Mouse (Mus musculus) adrenal gland, postnatal 36 days (tissue): ENCODE results near the gene Arid1b. TPM values are rescaled to one million over a fixed set of nuclear protein-coding genes. Genes with fewer than 3 reads are reported as not detected.

ENCODE experiments used
- DNase-seq, 2 experiments: peaks; one replicate each; pipeline ENCODE4 v3.0.0; 2021; ENCODE audit warnings: mixed read lengths in 1 of 2
- total RNA-seq, 2 experiments: library from RNA; stranded (reverse); gene quantifications; 2 replicates each; pipeline ENCODE4 v1.2.3; 2021

The Arid1b gene
- total RNA-seq, 2 experiments from 2014 or later, result 58.6 to 65.2 TPM

DNA sequence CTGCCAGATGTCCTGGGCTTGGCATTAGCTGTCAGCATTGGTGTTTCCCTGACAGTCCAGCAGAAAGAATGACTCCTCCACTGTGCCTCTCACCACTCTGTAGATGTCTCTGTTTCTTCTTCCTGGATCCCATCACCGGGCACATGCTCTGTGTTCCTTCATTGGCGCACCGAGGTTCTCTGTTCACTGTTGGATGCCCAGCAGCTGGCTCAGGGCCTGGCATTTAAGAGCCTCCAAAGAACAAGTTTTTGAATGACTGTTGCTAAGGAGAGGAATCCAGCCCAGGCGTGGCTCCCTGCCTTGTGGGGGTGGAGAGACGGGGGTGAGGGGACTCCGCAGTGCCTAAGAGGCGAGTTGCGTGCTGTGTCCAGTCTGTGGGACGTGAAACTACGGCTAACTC is 290.7 kb downstream of the Arid1b start:
- no peak for DNase-seq

DNA sequence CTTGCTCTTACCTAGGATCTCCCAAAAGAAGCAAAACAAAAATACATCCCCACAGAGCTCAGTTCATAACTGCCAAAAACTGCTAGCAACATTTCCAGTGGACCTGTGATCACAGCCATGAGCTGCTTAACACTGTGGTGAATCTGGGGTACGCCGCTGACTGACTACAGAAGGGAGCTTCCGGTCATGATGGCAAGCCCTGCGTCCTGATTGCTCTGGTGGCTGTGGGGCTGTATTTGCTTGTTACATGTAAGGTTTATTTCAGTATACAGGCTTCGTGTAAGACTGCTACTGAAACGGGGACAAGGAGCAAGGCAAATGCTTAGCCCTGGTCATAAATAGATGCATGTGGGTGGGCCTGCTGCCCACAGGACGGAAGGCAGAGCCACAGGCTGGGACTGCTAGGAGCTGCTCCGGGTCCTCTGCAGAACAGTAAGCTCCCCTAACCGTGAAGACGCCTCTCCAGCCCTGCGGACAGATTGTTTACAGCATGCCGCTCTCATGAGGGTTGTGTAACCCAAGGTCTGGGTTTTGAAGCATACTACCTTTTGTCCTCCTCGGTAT is 291.8 kb downstream of the Arid1b start:
- no peak for DNase-seq

DNA sequence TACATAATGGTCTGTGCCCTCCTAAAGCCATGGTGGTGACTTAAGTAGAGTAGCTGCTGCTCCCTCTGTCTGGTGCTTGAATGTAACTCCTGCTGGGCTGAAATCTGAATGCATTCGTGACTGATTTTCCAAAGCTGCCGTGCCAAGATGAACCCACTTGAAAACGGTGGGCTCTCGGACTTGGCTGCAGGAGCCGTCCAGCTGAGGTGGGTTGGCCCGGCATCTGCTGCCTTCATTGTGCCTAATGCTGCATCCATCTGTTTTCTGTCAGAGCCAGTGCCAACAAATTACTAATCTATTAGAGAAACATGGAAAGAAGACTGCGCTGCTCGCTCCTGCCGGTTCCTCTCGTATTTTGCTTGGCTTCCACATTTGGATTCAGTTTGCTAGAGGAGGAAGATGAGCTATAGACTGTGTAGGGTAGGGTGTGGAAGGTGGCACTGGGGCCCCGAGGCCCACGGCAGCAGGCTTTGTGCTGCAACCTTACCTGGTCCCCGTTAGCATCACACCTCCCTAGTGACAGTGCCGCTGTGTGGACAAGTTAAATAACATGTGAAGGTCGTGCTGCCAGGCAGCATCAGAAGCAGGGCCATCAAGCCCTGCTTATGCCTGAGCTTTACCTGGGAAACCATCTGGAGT is 292.6 kb downstream of the Arid1b start:
- no peak for DNase-seq

DNA sequence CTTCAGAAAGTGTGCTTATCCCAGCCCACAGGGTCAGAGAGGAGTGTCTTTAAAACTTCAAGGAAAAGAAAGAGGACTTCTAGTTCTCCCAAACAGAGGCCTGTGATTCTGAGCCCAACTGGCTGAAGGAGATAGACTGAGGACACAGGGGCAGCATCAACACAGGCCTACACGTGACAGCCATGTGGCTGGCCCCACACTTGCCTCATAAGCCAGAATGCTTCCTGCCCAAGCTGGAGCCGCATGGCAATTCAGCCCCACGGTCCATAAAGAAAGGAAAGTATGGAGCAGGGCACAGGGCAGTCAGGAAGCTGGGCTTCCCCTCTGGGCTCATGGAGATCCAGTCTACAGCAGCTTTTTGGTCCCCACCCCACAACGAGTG is 293.1 kb downstream of the Arid1b start:
- DNase-seq, result no peak

DNA sequence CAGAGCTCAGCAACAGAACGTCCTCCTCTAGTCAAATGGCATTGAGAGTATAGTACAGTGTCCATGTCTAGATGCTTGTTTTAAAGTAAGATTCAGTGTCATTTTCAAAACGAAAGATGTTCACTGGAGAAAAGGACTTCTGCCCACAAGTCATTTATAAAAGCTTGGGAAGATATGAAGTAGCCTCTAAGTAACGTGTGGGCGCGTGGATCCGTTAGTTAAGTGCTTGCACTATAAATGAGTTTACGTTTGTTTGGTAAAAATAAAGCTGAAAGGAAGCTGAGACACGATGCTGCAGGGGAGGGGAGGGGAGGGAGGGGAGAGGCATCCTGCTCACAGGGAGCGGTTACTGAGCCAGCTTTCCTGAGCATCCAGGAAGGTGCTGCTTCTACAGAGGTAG is 293.5 kb downstream of the Arid1b start:
- DNase-seq, result no peak

DNA sequence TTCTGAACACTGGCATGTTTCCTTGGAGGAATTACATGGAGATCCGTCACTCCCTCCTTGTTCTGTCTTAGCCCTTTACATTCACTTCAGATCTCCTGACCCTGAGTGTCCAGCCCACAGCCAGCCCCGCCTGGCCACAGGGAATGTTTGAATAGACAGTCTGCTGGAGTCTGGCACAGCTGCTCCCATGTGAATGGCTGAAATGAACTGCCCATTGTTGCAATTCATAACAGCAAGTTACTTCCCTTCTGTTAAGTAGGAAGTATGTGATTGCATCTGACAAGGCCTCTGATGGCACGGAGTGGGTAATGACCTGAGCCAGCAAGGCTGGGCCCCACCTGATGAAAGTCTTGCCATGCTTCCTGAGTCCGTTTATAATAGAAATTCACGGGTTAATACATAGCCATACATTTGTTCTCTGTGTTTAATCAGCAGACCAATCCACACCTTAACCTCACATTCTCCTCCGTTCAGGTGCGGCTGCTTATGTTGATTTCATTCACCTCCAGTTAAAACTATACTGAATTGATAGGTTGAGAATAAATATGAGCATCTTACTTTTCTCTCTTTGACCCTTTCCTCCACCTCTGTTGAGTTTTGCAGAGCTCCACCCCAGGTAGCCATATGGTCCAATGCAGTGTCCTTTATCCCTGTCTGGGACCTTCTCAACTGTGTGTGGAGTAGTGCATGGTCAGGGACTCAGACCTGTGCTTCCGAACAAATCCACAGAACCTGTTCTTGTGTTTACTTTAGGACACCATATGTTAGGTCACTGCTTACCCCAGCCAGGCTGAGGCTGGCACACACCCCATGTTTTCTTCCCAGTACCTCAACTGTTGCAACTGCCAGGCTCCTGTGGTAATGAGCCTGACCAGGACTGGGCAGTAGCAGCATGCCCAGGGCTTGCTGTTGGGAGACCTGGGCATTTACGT is 299.8 kb downstream of the Arid1b start:
- no peak for DNase-seq

DNA sequence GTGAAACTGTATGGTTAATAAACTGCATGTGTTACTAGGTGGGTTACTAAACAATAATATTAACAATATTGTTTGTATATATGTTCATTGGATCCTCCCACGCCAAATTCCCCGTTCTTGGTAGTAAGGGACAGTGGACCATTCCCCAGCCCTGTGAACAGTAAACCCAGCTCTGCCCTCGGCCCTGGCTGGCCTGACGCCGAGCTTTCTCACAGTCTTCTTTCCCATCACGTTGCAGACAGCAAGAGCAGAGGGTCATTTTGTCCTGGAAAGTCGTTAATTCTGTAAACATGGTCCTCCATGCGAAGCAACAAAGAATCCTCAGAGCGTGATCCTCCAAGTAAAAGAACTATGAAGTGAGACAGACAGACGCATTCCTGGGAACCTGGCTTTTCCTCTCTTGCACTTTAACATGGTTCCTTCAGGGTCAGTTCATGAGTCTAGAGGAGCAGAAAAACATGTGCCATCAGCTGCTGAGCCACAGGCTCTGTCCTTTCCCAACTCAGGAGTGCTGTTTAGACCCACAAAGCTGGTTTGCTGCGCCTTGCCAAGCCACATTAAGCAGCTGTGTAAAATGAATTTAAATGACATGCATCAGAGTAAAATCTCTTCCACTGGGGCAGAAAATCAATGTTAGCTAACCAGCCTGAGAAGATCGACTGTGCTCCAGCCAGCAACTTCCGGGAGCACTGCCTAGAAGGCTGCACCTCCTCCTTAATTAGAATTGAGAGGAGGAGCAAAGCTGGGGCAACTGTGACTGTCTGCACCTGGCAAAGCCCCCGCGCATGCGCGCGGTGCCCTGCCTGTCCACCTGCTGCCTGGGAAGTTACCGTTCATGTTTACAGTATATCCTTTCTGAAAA is 301.2 kb downstream of the Arid1b start:
- peak; percentile 27 to 72 for DNase-seq

DNA sequence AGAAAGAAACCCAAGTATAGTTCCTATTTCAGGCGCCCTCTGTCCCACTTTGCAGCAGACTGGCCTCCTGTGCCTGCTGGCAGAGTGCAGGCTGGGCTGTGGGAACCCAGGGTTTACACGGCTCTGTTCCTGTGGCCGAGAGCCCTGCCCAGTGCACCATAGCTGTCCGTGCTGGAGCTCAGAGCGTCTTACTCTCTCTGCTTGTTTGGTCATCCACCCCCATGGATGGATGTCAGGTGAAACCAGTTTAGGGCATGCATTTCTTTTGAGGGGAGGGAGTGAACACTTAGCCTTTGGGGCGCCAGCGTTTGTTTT is 301.8 kb downstream of the Arid1b start:
- no peak for DNase-seq

DNA sequence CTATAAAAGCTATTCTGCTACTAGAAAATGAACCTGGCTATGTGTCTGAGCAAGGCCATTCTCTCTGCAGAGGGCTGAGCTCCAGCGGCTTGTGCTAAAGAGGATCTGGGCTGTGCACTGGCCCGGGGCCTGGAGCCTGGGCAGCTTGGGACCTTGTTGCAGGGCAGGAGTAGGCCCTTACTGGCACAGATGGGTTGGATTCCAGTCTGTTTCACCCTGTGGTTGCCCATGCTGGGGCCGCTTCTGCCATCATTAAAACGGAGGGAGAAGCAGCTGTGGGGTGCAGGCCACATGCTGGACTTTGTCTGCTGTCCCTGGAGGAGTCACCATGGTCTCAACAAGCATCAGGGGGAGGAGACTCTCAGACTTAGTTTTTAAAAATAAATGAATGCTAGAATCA is 303.4 kb downstream of the Arid1b start:
- no peak for DNase-seq

DNA sequence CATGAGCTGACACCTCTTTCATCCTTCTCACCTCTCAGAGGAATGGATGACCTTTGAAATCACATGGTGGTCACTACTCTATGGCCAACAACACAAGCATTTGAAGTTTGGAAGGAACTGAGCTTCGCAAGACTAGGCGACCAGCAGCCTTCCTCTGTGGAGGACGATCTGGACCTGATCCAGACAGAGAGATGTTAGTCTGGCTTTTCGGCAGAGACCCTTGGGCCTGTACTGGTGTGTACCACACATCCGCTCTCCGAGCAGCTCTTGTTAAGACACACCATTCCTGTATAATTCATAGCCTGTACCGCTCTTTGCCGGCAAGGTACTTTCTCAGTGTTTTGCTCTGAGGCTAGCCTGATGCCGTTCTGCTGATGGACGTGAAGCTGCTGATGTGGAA is 303.9 kb downstream of the Arid1b start:
- DNase-seq, result no peak

DNA sequence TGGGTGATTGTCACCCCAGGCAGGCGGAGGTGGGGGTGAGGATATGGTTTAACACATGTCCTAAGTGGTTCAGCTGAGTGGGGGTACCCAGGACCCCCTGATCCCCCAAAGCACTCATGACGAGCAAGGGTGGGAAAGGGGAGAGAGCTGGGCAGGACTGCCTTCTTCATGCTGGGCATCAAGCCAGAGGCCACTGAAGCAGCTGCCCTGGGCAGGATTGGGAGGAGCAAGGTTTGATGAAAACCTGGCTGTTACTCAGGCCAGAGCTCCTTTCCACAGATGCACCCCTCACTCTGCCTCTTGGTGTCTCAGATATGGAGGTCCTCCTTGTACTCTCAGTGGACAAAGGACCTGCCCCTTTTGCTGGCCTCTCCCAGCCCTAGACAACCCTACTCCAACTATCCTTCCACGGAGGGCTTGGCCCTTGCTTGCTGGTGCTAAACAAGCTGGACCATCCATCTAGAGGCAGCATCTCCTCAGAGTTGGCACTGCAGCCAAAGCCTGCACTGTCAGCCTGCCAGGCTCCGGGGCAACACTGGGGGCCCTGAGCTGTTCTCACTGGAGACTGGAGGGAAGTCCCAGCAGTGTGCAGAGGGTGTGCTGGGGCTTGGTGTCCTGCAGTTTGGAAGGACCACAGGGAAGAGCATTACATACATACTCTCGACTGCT is 304.9 kb downstream of the Arid1b start:
- peak; percentile 9 to 29 for DNase-seq

DNA sequence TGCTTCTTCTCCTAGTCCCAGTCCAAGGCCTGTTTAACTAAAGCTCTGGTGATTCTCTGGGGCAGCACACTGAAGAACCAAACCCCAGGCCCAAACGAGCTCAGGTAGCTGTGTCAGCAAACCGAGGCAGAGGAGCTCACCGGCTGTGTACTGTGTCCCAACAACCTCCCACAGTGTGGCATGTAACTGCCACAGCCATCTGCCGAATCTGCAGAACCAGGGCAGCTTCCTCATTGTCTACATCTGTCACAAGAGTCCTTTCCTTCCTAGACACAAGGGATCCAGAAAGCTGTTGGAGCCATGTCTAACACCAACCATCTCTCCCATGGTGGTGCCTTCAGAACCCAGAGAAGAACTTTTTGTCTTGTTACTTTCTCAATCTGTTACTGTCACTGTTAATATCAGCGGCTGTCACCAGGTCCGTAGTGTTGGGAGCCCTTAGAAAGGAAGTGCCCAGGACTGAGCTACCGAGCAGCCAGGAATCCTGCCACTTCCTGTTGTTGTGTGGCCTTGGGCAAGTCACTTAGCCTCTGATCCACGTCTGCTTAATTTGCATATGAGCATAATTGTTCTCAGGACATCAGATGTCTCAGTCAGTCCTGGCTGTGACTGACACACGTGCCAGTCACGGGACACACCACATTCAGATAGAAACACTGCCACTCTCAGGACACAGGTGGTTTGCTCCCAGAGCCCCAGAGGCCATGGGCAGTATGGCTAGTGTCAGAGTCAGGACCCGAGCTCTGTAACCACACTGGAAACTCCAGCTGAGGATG is 309.0 kb downstream of the Arid1b start:
- DNase-seq, result no peak

DNA sequence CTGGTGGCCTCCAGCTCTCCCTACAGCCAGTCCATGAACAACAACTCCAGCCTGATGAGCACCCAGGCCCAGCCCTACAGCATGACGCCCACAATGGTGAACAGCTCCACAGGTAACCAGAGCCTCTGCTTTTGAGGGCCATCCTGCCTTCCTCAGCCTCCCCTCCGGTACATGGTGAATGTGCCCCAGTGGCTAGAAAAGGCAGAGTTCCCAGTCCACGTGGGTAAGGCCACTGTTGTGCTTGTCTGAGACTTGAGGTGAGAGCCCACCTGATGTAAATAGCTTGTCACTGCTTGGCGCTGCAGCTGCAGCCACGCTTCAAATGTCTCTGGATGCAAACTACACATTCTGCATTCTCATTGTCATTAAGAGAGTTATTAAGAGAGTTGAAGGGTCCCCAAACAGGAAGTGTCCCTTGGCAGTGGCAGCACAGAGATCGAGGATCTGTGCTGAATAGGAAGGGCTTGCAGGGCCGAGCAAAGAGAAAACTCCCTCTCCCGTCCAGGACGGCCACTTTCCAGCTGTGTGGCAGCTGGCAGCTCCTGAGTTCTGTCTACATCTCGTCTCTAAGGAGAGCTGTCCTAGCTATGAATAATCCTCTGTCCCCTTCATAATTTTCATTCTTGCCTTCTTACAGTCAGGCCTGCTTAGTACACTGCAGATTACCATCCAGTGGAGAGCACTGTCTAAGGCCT is 311.8 kb downstream of the Arid1b start:
- DNase-seq, result no peak

DNA sequence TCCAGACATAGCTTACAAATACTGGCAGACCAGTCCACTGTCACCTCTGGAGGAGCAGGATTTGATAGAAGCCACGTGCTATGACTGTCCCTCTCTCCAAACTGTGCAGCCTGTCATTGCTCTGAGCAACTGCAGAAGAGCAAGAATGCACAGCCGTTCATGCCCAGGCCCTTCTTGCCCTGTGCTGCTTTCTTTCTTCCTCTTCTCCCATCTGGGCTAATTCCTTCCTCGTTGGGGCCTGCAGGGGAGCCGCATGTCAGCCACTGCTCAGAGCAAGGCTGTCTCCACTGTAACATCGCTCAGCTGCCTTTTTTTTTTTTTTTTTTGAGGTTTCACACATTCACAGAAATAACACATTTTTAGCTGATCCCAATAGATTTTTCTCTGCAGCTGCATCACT is 315.8 kb downstream of the Arid1b start:
- DNase-seq, result no peak

DNA sequence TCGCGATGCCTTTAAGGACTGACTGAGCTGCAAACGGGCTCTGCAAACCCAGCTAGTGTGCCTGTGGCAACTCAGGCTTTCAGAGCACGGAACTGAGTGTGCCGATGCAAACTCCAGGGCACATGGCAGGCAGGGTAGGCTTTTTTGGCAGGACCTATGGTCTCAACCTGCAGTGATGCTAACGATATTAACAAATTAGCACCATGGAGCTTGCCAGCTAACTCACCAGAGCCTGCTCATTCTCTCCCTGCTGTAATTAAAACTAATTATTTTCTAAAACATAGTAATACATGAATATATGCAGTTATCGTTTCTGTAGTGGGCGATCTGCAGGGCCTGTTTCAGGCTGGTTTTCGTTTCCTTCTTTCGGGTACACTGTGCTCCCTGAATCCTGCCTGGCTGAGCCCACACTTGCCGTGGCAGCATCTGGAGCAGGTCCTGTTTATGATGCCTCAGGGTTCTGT is 316.3 kb downstream of the Arid1b start:
- no peak for DNase-seq

DNA sequence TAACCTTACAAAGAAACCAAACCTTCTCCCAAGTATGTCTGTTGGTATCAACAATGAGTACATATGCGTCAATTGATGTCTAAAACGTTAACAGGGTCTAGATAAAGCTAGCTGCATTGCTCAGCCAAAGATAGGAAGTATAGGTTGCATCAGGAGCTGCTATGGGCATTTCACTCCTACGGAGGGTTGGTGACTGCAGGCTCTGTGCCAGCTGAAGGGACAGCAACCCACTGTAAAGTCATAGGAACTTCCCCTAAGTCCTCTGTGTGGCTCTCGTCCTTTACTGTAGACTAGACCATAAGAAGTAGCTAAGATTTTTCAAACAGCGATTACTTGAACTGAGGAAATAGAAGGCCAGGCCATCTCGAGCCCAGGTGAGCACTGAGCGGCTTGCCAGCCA is 316.9 kb downstream of the Arid1b start:
- DNase-seq, result no peak

DNA sequence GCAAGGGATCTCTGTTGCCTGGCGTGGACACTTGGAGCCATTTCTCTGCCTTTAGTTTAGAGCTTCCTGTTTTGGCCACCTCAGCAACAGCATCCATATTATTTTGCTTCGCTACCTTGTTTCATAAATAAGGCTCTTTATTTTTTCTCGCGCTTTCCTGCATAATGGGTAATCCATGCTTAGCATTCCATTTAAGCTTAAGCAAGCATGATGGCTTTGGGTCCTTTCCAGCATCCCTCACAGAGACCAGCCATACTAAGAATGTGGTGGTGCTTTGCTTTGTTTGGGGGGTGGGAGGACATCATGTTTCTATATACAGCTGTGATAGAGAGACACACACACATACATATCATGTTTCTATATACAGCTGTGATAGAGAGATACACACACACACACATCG is 318.2 kb downstream of the Arid1b start:
- DNase-seq, result no peak

DNA sequence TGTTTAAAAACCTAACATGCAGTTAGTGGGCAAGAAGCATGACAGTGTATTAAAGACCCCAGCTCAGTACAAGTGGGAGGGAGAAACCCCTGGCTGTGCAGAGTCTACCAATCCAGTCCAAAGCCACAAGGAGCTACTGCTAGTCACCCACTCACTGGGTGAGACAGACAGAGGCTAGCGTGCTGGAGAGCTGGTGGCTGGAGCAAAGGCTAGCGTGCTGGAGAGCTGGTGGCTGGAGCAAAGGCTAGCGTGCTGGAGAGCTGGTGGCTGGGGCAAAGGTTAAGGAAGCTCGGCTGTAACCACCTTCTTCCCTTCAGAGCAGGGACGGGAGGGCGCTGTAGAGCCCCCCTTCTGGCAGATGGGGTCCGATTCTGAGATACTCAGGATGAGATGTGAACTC is 320.6 kb downstream of the Arid1b start:
- DNase-seq, result no peak

DNA sequence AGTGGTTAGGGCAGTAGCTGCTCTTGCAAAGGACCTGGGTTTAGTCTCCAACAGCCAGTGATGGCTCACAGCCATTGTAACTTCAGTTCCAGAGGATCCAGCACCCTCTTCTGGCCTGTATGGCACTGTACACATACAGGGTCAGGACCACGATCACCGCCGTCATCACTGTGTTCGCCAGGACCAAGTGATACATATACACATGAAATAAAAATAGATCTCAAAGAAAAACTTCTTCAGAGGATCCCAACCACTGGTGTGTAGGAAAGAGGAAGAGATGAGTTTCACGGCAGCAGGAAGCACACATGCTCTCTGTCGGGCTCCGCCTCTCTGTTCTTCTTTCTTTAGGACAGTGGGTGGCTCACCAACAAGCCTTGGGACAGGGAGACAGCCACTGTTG is 322.4 kb downstream of the Arid1b start:
- DNase-seq, result no peak

DNA sequence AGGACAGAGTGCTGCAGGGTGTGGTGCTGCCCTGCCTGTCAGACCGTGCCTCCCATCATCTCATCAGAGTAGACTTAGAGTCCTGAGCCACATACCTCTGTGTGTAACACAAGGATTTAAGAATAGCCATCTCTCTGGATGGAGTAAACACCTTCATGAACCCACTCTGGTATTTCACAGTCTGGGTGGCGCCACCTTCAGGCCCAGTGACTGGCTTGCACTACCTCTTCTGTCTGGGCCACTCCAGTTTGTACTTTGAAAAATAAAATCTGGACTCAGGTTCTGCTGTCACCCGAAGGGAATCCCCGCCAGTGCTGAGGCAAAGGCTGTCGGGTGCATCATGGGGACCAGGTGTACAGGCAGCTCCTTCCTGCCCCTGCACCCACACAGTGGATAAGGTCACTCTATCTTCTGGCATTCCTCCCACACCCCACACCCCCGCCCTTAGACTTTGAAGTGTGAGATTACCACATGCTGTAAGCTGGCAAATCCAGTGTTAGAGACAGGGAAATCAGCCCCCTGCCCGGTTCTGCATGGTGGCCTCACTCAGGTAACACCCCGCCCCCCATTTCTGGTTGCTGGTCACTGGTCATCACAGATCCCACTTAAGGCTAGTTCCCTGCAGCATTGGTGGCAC is 327.6 kb downstream of the Arid1b start:
- DNase-seq, result peak; percentile 15 to 34
